Mouse (Mus musculus): ENCODE measurements around the gene Shd. TPM values are rescaled to one million over a fixed set of nuclear protein-coding genes. Genes with fewer than 3 reads are reported as not detected.

Shd gene
- total and polyA plus RNA-seq, 2 experiments: 0.35 TPM; not detected in 1

DNA sequence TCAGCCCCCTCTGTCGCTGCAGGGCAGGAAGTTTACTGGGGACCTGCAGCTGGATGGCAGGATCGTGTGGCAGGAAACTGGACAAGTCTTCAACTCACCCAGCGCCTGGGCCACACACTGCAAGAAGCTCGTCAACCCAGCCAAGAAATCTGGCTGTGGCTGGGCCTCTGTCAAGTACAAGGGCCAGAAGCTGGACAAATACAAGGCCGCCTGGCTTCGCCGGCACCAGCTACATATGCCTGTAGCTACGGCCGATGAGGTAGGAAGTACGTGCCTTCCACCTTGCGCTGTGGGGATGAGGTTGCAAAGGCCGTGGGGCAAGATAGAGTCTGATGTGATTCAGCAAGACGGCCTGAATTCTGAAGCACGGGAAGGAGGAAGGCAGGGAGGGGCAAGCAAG lies 40.0 kb downstream of the Shd start:
- H3K27ac ChIP-seq (replicated peaks; ENCODE audit: insufficient read depth, low read depth, low read length): 0 out of 2 replicates have a peak overlapping the region, but pooled peaks have one; percentile 20
- peak overlapping the region; percentile 14 for H3K4me3 ChIP-seq (ENCODE audit: insufficient read depth, low read depth, low read length)
- peak; percentile 62 for DNase-seq (ENCODE audit: extremely low read depth, low read depth, low spot score)
- H3K27me3 ChIP-seq (ENCODE audit: control insufficient read depth, insufficient read depth, low read length): no peaks in the 10 kb centered on the region
- WGBS: 39% methylated on average over 14 of the region's 14 CpGs
- H3K79me2 ChIP-seq (ENCODE audit: control insufficient read depth, insufficient read depth, low read length): no peaks in the 10 kb centered on the region; the same call in 1 of the 2 replicates
- H3K9ac ChIP-seq (ENCODE audit: low read depth, low read length): peak overlapping the region; percentile 41
- H3K36me3 ChIP-seq (ENCODE audit: control insufficient read depth, insufficient read depth, low read length): peaks cover under 1% of the 10 kb centered on the region; the same call in 1 of the 2 replicates
- H3K4me1 ChIP-seq (ENCODE audit: control insufficient read depth, insufficient read depth, low read length): peaks cover 20% of the 10 kb centered on the region
- TF ChIP-seq POLR2A (IDR thresholded peaks at IDR 0.05; ENCODE audit: extremely low read depth, insufficient read depth, low read length) (no peak), CTCF (IDR thresholded peaks at IDR 0.05; ENCODE audit: low read depth, low read length) (no peak)

DNA sequence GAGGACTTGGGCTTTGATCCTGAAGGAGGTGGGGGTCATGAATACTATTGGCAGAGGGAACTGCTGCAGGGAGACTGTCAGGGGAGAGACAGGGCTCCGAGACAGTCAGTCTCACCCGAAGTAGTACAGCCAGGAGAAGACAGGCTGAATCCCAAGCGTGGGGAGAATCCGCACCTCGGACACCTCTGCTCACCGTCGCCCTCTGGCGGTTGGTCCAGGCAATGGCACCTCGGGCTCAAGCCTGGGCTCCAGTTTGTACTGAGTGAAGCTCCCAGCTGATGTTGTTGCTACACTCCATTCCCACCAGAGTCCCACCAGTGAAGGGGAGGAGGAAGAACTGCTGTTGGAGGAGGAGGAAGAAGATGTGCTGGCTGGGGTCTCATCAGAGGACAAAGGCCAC lies 40.4 kb downstream of the Shd start:
- no peak for TF ChIP-seq POLR2A (IDR thresholded peaks at IDR 0.05; ENCODE audit: extremely low read depth, insufficient read depth, low read length)
- peak; percentile 99 for TF ChIP-seq CTCF (IDR thresholded peaks at IDR 0.05; ENCODE audit: low read depth, low read length)
- no peak overlapping the region for H3K27ac ChIP-seq (replicated peaks; ENCODE audit: insufficient read depth, low read depth, low read length)
- H3K4me1 ChIP-seq (ENCODE audit: control insufficient read depth, insufficient read depth, low read length): peaks cover 20% of the 10 kb centered on the region
- H3K27me3 ChIP-seq (ENCODE audit: control insufficient read depth, insufficient read depth, low read length): no peaks in the 10 kb centered on the region
- H3K4me3 ChIP-seq (ENCODE audit: insufficient read depth, low read depth, low read length): peak overlapping the region; percentile 14
- H3K36me3 ChIP-seq (ENCODE audit: control insufficient read depth, insufficient read depth, low read length): peaks cover 2% of the 10 kb centered on the region; the same call in 1 of the 2 replicates
- peak overlapping the region; percentile 41 for H3K9ac ChIP-seq (ENCODE audit: low read depth, low read length)
- no peaks in the 10 kb centered on the region; the same call in 1 of the 2 replicates for H3K79me2 ChIP-seq (ENCODE audit: control insufficient read depth, insufficient read depth, low read length)
- 3% methylated on average over 9 of the region's 9 CpGs for WGBS
- DNase-seq (ENCODE audit: extremely low read depth, low read depth, low spot score): peak; percentile 50

DNA sequence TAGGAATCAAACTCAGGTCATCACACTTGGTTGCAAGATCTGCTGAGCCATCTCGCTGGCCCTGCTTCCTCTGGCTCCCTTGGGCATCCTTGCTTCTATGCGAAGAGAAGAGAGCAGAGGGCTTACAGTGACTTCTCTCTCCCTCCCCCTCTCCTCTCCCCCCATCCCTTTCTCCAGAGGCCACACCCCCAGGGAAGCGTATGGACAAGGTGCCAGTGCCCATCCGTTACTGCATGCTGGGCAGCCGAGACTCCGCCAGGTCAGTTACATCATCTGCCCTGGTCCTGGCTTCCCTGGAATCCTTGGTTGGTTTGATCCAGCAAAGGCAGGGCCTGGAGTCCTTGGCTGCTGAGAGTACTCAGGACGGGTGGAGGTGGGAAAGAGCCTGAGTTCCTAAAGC lies 41.2 kb downstream of the Shd start:
- Histone ChIP-seq H3K9ac (ENCODE audit: low read depth, low read length) (no peak overlapping the region), H3K27me3 (ENCODE audit: control insufficient read depth, insufficient read depth, low read length) (no peaks in the 10 kb centered on the region), H3K36me3 (ENCODE audit: control insufficient read depth, insufficient read depth, low read length) (peaks cover 4% of the 10 kb centered on the region; the same call in 1 of the 2 replicates), H3K79me2 (ENCODE audit: control insufficient read depth, insufficient read depth, low read length) (no peaks in the 10 kb centered on the region; the same call in 1 of the 2 replicates), H3K4me3 (ENCODE audit: insufficient read depth, low read depth, low read length) (no peak overlapping the region), H3K27ac (replicated peaks; ENCODE audit: insufficient read depth, low read depth, low read length) (no peak overlapping the region), H3K4me1 (ENCODE audit: control insufficient read depth, insufficient read depth, low read length) (peaks cover 20% of the 10 kb centered on the region)
- 69% methylated on average over 7 of the region's 7 CpGs for WGBS
- no peak for TF ChIP-seq CTCF (IDR thresholded peaks at IDR 0.05; ENCODE audit: low read depth, low read length)
- no peak for TF ChIP-seq POLR2A (IDR thresholded peaks at IDR 0.05; ENCODE audit: extremely low read depth, insufficient read depth, low read length)
- no peak for DNase-seq (ENCODE audit: extremely low read depth, low read depth, low spot score)

DNA sequence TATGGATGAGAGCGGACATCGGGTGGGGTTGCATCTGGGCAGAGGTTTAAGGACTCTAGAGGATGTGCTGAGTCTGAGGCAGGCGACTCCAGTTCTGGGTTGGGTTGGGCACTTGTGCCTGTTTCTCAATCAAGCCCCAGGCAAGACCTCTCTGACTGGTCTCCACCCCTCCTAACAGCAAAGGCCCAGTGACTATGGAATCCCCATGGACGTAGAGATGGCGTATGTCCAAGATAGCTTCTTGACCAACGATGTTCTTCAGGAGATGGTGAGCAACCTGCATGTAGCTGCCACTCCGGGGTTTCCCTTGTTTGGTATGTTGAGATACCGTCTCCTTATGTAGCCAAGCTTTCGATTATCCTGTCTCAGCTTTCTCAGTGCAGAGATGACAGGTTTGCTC lies 45.0 kb downstream of the Shd start:
- Histone ChIP-seq H3K27me3 (ENCODE audit: control insufficient read depth, insufficient read depth, low read length) (no peaks in the 10 kb centered on the region), H3K4me1 (ENCODE audit: control insufficient read depth, insufficient read depth, low read length) (peaks cover 5% of the 10 kb centered on the region), H3K79me2 (ENCODE audit: control insufficient read depth, insufficient read depth, low read length) (no peaks in the 10 kb centered on the region; the same call in 1 of the 2 replicates), H3K9ac (ENCODE audit: low read depth, low read length) (no peak overlapping the region), H3K36me3 (ENCODE audit: control insufficient read depth, insufficient read depth, low read length) (peaks cover 4% of the 10 kb centered on the region; the same call in 1 of the 2 replicates), H3K27ac (replicated peaks; ENCODE audit: insufficient read depth, low read depth, low read length) (no peak overlapping the region), H3K4me3 (ENCODE audit: insufficient read depth, low read depth, low read length) (no peak overlapping the region)
- WGBS: 91% methylated on average over 9 of the region's 9 CpGs
- DNase-seq (ENCODE audit: extremely low read depth, low read depth, low spot score): no peak
- no peak for TF ChIP-seq CTCF (IDR thresholded peaks at IDR 0.05; ENCODE audit: low read depth, low read length)
- no peak for TF ChIP-seq POLR2A (IDR thresholded peaks at IDR 0.05; ENCODE audit: extremely low read depth, insufficient read depth, low read length)

DNA sequence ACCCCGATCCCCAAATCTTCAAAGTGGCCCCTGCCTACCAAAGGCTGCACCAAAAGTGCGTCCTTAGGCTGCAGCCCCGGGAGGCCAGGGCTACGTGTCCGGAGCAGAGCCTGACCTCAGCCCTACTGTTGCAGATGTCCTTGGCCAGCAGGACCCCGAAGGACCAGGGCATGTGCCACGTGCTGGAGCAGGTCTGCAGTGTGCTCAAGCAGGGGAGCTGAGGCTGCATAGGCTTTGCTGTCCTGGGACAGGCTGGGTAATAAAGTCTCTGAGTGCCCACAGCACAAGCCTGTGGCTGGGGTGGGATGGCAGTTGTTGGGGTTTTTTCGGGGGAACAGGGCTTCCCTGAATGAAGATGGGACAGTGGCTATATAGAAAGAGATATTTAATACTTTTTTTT lies 46.1 kb downstream of the Shd start:
- no peak overlapping the region for H3K27ac ChIP-seq (replicated peaks; ENCODE audit: insufficient read depth, low read depth, low read length)
- peaks cover 4% of the 10 kb centered on the region; the same call in 1 of the 2 replicates for H3K36me3 ChIP-seq (ENCODE audit: control insufficient read depth, insufficient read depth, low read length)
- no peaks in the 10 kb centered on the region; the same call in 1 of the 2 replicates for H3K79me2 ChIP-seq (ENCODE audit: control insufficient read depth, insufficient read depth, low read length)
- no peak for DNase-seq (ENCODE audit: extremely low read depth, low read depth, low spot score)
- no peaks in the 10 kb centered on the region for H3K27me3 ChIP-seq (ENCODE audit: control insufficient read depth, insufficient read depth, low read length)
- H3K4me1 ChIP-seq (ENCODE audit: control insufficient read depth, insufficient read depth, low read length): no peaks in the 10 kb centered on the region
- TF ChIP-seq POLR2A (IDR thresholded peaks at IDR 0.05; ENCODE audit: extremely low read depth, insufficient read depth, low read length) (no peak), CTCF (IDR thresholded peaks at IDR 0.05; ENCODE audit: low read depth, low read length) (no peak)
- 87% methylated on average over 8 of the region's 8 CpGs for WGBS
- H3K9ac ChIP-seq (ENCODE audit: low read depth, low read length): no peak overlapping the region
- H3K4me3 ChIP-seq (ENCODE audit: insufficient read depth, low read depth, low read length): no peak overlapping the region

Data from liver, adult 2 months (tissue).